Mouse (Mus musculus) myocyte (in vitro differentiated cells): ENCODE data around the gene Cetn2. TPM values are rescaled to one million over a fixed set of nuclear protein-coding genes. Genes with fewer than 3 reads are reported as not detected.

Source experiments
- H3K27me3 ChIP-seq: one replicate; pipeline ENCODE4 v1.6.1; 2011; ENCODE audit not compliant: control insufficient read depth, insufficient read depth, insufficient read length
- H3K36me3 ChIP-seq: one replicate; pipeline ENCODE4 v1.6.1; 2011; ENCODE audit not compliant: control insufficient read depth, insufficient read depth
- H3K4me2 ChIP-seq: one replicate; pipeline ENCODE4 v1.6.1; 2011; ENCODE audit warnings: low read depth, control low read depth
- H3K4me3 ChIP-seq: one replicate; pipeline ENCODE4 v1.5.1; 2011; ENCODE audit warnings: mild to moderate bottlenecking, control low read depth, moderate library complexity
- H3K79me2 ChIP-seq: one replicate; pipeline ENCODE4 v1.6.1; 2011; ENCODE audit not compliant: control insufficient read depth, insufficient read depth
- H3ac ChIP-seq: one replicate; pipeline ENCODE4 v1.6.1; 2011; ENCODE audit not compliant: control insufficient read depth, insufficient read length
- CEBPB ChIP-seq: IDR thresholded peaks from 2 replicates; pipeline ENCODE4 v1.6.1; 2011; ENCODE audit warnings: mild to moderate bottlenecking, moderate library complexity; ENCODE audit not compliant: poor library complexity, insufficient read depth, severe bottlenecking
- E2F4 ChIP-seq: IDR thresholded peaks from one replicate; pipeline ENCODE4 v1.6.1; 2011; ENCODE audit warnings: mild to moderate bottlenecking, control low read depth, moderate library complexity; ENCODE audit not compliant: insufficient read depth
- MAX ChIP-seq: IDR thresholded peaks from one replicate; pipeline ENCODE4 v1.6.1; 2011; ENCODE audit warnings: low read depth, mild to moderate bottlenecking, control low read depth
- MYOD1 ChIP-seq, 3 experiments: IDR thresholded peaks; one replicate each; pipeline ENCODE4 v1.6.1; 2011; ENCODE audit warnings: control low read depth in 2 of 3, low read depth in 2 of 3, mild to moderate bottlenecking in 2 of 3, moderate library complexity in 1 of 3; ENCODE audit not compliant: insufficient read length in 2 of 3, control insufficient read depth in 1 of 3
- MYOG ChIP-seq, 3 experiments: IDR thresholded peaks; one replicate each; pipeline ENCODE4 v1.6.1; 2011; ENCODE audit warnings: control low read depth in 2 of 3, low read depth in 2 of 3, mild to moderate bottlenecking in 2 of 3; ENCODE audit not compliant: insufficient read length in 2 of 3, control insufficient read depth in 1 of 3, insufficient read depth in 1 of 3
- POLR2A ChIP-seq: IDR thresholded peaks from one replicate; pipeline ENCODE4 v1.6.1; 2011; ENCODE audit warnings: low read depth, mild to moderate bottlenecking, control low read depth, moderate library complexity; ENCODE audit not compliant: insufficient read length
- POLR2AphosphoS2 ChIP-seq: IDR thresholded peaks from one replicate; pipeline ENCODE4 v1.6.1; 2011; ENCODE audit warnings: low read depth, control low read depth; ENCODE audit not compliant: insufficient read length
- REST ChIP-seq: IDR thresholded peaks from one replicate; pipeline ENCODE4 v1.6.1; 2011; ENCODE audit warnings: mild to moderate bottlenecking, control low read depth, moderate library complexity; ENCODE audit not compliant: insufficient read depth, insufficient read length
- SRF ChIP-seq: IDR thresholded peaks from one replicate; pipeline ENCODE4 v1.6.1; 2011; ENCODE audit warnings: low read depth; ENCODE audit not compliant: control insufficient read depth, insufficient read length
- TCF12 ChIP-seq: IDR thresholded peaks from one replicate; pipeline ENCODE4 v1.6.1; 2011; ENCODE audit warnings: mild to moderate bottlenecking, control low read depth; ENCODE audit not compliant: poor library complexity, insufficient read depth, severe bottlenecking
- TCF3 ChIP-seq: IDR thresholded peaks from one replicate; pipeline ENCODE4 v1.6.1; 2011; ENCODE audit warnings: low read depth, control low read depth; ENCODE audit not compliant: insufficient read length
- USF1 ChIP-seq: IDR thresholded peaks from one replicate; pipeline ENCODE4 v1.6.1; 2011; ENCODE audit warnings: low read depth, mild to moderate bottlenecking, control low read depth, moderate library complexity
- polyA plus RNA-seq: library from polyadenylated mRNA; unstranded; fragments of >200 nt; fragmentation: generic; extraction: Trizol; gene quantifications from one replicate; pipeline ENCODE4 v1.2.1, GENCODE M21; 2012; ENCODE audit warnings: missing spikeins

Gene Cetn2
- polyA plus RNA-seq, 1 experiment: 22.3 TPM

GRCm38 (mm10) chrX:72953464-72953863, 35.3 kb upstream of the Cetn2 start:
- TF ChIP-seq SRF (no peak), MYOG (IDR thresholded peaks at IDR 0.05; ENCODE audit: control insufficient read depth in 1 of 3, insufficient read depth in 1 of 3, insufficient read length in 2 of 3, low read depth in 2 of 3) (no peak), TCF3 (no peak), MYOD1 (IDR thresholded peaks at IDR 0.05; ENCODE audit: control insufficient read depth in 1 of 3, insufficient read length in 2 of 3, low read depth in 2 of 3) (no peak), CEBPB (no peak), USF1 (no peak)
- Histone ChIP-seq H3ac (no peak overlapping the region), H3K79me2 (no peaks in the 10 kb centered on the region), H3K27me3 (no peaks in the 10 kb centered on the region), H3K4me2 (no peak overlapping the region), H3K36me3 (peaks cover 28% of the 10 kb centered on the region), H3K4me3 (no peak overlapping the region)

GRCm38 (mm10) chrX:72921391-72921790, 3.2 kb upstream of the Cetn2 start:
- Histone ChIP-seq H3K27me3 (no peaks in the 10 kb centered on the region), H3K4me2 (peak overlapping the region; percentile 76), H3K4me3 (no peak overlapping the region), H3ac (no peak overlapping the region), H3K79me2 (peaks cover 47% of the 10 kb centered on the region), H3K36me3 (no peaks in the 10 kb centered on the region)
- no peak for TF ChIP-seq USF1
- no peak for TF ChIP-seq MAX
- no peak for TF ChIP-seq E2F4
- no peak for TF ChIP-seq SRF
- TF ChIP-seq REST: no peak
- TF ChIP-seq MYOD1 (IDR thresholded peaks at IDR 0.05; ENCODE audit: control insufficient read depth in 1 of 3, insufficient read length in 2 of 3, low read depth in 2 of 3): no peak
- TF ChIP-seq MYOG (IDR thresholded peaks at IDR 0.05; ENCODE audit: control insufficient read depth in 1 of 3, insufficient read depth in 1 of 3, insufficient read length in 2 of 3, low read depth in 2 of 3): no peak
- TF ChIP-seq CEBPB: no peak
- no peak for TF ChIP-seq POLR2A
- TF ChIP-seq TCF12: no peak
- TF ChIP-seq TCF3: no peak
- TF ChIP-seq POLR2AphosphoS2: no peak

GRCm38 (mm10) chrX:72918682-72919059, 460 bp upstream of the Cetn2 start:
- Histone ChIP-seq H3K27me3 (no peaks in the 10 kb centered on the region), H3K79me2 (peaks cover 47% of the 10 kb centered on the region), H3K4me2 (peak overlapping the region; percentile 76), H3K36me3 (no peaks in the 10 kb centered on the region), H3K4me3 (peak overlapping the region; percentile 60), H3ac (no peak overlapping the region)
- TF ChIP-seq POLR2AphosphoS2 (no peak), REST (no peak), MYOD1 (IDR thresholded peaks at IDR 0.05; ENCODE audit: control insufficient read depth in 1 of 3, insufficient read length in 2 of 3, low read depth in 2 of 3) (no peak), POLR2A (no peak), MAX (no peak), TCF3 (no peak), SRF (no peak), TCF12 (no peak), USF1 (no peak), E2F4 (no peak), CEBPB (no peak), MYOG (IDR thresholded peaks at IDR 0.05; ENCODE audit: control insufficient read depth in 1 of 3, insufficient read depth in 1 of 3, insufficient read length in 2 of 3, low read depth in 2 of 3) (no peak)

- Histone ChIP-seq H3K27me3 (no peaks in the 10 kb centered on the region), H3K4me3 (no peak overlapping the region), H3K36me3 (no peaks in the 10 kb centered on the region), H3K79me2 (no peaks in the 10 kb centered on the region), H3K4me2 (no peak overlapping the region), H3ac (no peak overlapping the region)
- TF ChIP-seq USF1 (no peak), E2F4 (no peak), TCF3 (no peak), MAX (no peak), MYOD1 (IDR thresholded peaks at IDR 0.05; ENCODE audit: control insufficient read depth in 1 of 3, insufficient read length in 2 of 3, low read depth in 2 of 3) (no peak), POLR2A (no peak), TCF12 (no peak), CEBPB (no peak), MYOG (IDR thresholded peaks at IDR 0.05; ENCODE audit: control insufficient read depth in 1 of 3, insufficient read depth in 1 of 3, insufficient read length in 2 of 3, low read depth in 2 of 3) (no peak)
Observed at GRCm38 (mm10) chrX:72911611-72912010, 6.6 kb downstream of the Cetn2 start.

GRCm38 (mm10) chrX:72908404-72908741, 9.8 kb downstream of the Cetn2 start:
- TF ChIP-seq TCF12 (no peak), TCF3 (no peak), E2F4 (no peak), CEBPB (no peak), USF1 (no peak), MYOG (IDR thresholded peaks at IDR 0.05; ENCODE audit: control insufficient read depth in 1 of 3, insufficient read depth in 1 of 3, insufficient read length in 2 of 3, low read depth in 2 of 3) (no peak), MAX (no peak), MYOD1 (IDR thresholded peaks at IDR 0.05; ENCODE audit: control insufficient read depth in 1 of 3, insufficient read length in 2 of 3, low read depth in 2 of 3) (no peak), POLR2A (no peak), REST (no peak), POLR2AphosphoS2 (no peak), SRF (no peak)

More at GRCm38 (mm10) chrX:72908404-72908741, 9.8 kb downstream of the Cetn2 start:
- Histone ChIP-seq H3K27me3 (no peaks in the 10 kb centered on the region), H3K4me3 (no peak overlapping the region), H3K79me2 (no peaks in the 10 kb centered on the region), H3ac (no peak overlapping the region), H3K4me2 (no peak overlapping the region), H3K36me3 (no peaks in the 10 kb centered on the region)
